8 mouse cellular contexts compared by ENCODE assay signal in genomic region chr10:11148884-11149741, GRCm38 (mm10). TPM values are rescaled to one million over a fixed set of nuclear protein-coding genes. Genes with fewer than 3 reads are reported as not detected.
A peak's percentile ranks its signal among the peaks of the same experiment; 100 is the strongest.
DNase-seq lines count a peak whose midpoint lies in the region; ATAC-seq lines count a peak whose summit lies in the region.

TSS of gene Shprh (plus strand) at chr10:11149427.

- intact Hi-C loops in gastrocnemius, postnatal 14 days (cut with DNase I; ENCODE audit: low total_unique reads): no loop called here
- intact Hi-C loops in left cerebral cortex, postnatal 10 days (cut with DNase I): no loop called here

- peak; percentile 97 for ATAC-seq in inflammation-experienced regulatory T-cells, adult 6 months
- ATAC-seq in megakaryocyte-erythroid progenitor cell, adult 5-6 weeks (replicated peaks; ENCODE audit: low FRiP score, low TSS enrichment, poor library complexity, severe bottlenecking): peak; percentile 99

- DNase-seq in adrenal gland, adult (ENCODE audit: inconsistent age in 2 of 2, low spot score in 1 of 2): peak; percentile 99
- peak; percentile 100 for DNase-seq in embryo, embryonic 10.5 days (ENCODE audit: low spot score)
- DNase-seq in gastrocnemius, postnatal 14 days: peak; percentile 98
- peak; percentile 98 to 99 for DNase-seq in left cerebral cortex, postnatal 10 days (ENCODE audit: extremely low spot score in 1 of 2, low spot score in 2 of 2)
- peak; percentile 97 for DNase-seq in right cerebral cortex, postnatal 25 days
- peak; percentile 96 to 97 for DNase-seq in urinary bladder, postnatal 4 days (ENCODE audit: low spot score in 2 of 2)

RNA-seq across cellular contexts. Expression of gene Shprh, which starts in this region (rescaled TPM):
- total RNA-seq in gastrocnemius, postnatal 14 days (2021): 1 to 10 TPM; 7.5 to 7.6 TPM
- polyA plus RNA-seq in inflammation-experienced regulatory T-cells, adult 6 months (2017; shearing (Covaris generic)): 10 to 100 TPM; 15.9 to 23.7 (median 22.0) TPM
- 10 to 100 TPM; 42.8 to 45.4 TPM for total RNA-seq in left cerebral cortex, postnatal 10 days (2021)
- 21.9 and 27.3 TPM in 2 replicates for total RNA-seq in megakaryocyte-erythroid progenitor cell, adult 5-6 weeks (2014; fragmentation: Nextera tagmentation)
- 18.0 and 25.3 TPM in 2 replicates for total RNA-seq in megakaryocyte-erythroid progenitor cell, adult 5-6 weeks (2017)

Comparison
In these comparisons a context has a peak if more than half of its experiments do, and no peak if none do; other contexts are left out.
1. Peak in every context shown above with its lines: DNase-seq and ATAC-seq.